Mouse (Mus musculus) CH12.LX (cell line): Measurements from ENCODE around the gene Syndig1. TPM values are rescaled to one million over a fixed set of nuclear protein-coding genes. Genes with fewer than 3 reads are reported as not detected.

Source experiments
- DNase-seq: peaks from one replicate; pipeline ENCODE4 v3.0.0-alpha.2; 2013; ENCODE audit errors: extremely low read depth
- H3K27ac ChIP-seq: 2 replicates; pipeline ENCODE4 v1.5.1; 2012; ENCODE audit warnings: low read depth, mild to moderate bottlenecking, control low read depth, moderate library complexity; ENCODE audit not compliant: insufficient read depth
- H3K27me3 ChIP-seq: replicated peaks from 2 replicates; pipeline ENCODE3; 2012; ENCODE audit warnings: inconsistent platforms
- H3K36me3 ChIP-seq, 2 experiments: replicated peaks in 1 of 2; 2 replicates each; pipeline versions ENCODE3 to v1.6.1; 2012; ENCODE audit warnings: inconsistent platforms in 1 of 2, low read length in 1 of 2, mild to moderate bottlenecking in 1 of 2, mixed read lengths in 1 of 2, moderate library complexity in 1 of 2; ENCODE audit not compliant: control insufficient read depth in 1 of 2, insufficient read depth in 1 of 2
- H3K4me1 ChIP-seq, 2 experiments: 2 replicates each; pipeline ENCODE4 v1.6.1; 2012; ENCODE audit warnings: inconsistent platforms in 1 of 2, moderate library complexity in 1 of 2; ENCODE audit not compliant: insufficient read depth in 2 of 2, control insufficient read depth in 1 of 2
- H3K4me2 ChIP-seq: 2 replicates; pipeline ENCODE4 v1.6.1; 2012; ENCODE audit warnings: low read depth, mild to moderate bottlenecking, control low read depth; ENCODE audit not compliant: poor library complexity, insufficient read depth, severe bottlenecking
- H3K4me3 ChIP-seq, 3 experiments: fragments of 150-350 bp in 1 of 3; sonication (generic) in 1 of 3; replicated peaks in 1 of 3; 2 replicates each; pipeline versions ENCODE3 to v1.5.1; 2011 to 2012; ENCODE audit warnings: low read depth in 2 of 3, low read length in 2 of 3, mild to moderate bottlenecking in 2 of 3, moderate library complexity in 2 of 3, control low read depth in 1 of 3, improper control_type of control experiment in 1 of 3, inconsistent platforms in 1 of 3, mixed read lengths in 1 of 3; ENCODE audit not compliant: poor library complexity in 1 of 3
- H3K79me2 ChIP-seq: replicated peaks from 2 replicates; pipeline ENCODE4 v1.6.1; 2012; ENCODE audit warnings: mild to moderate bottlenecking, moderate library complexity; ENCODE audit not compliant: control insufficient read depth, poor library complexity, insufficient read depth, severe bottlenecking; ENCODE audit errors: extremely low read depth
- H3K9ac ChIP-seq: 2 replicates; pipeline ENCODE4 v1.6.1; 2012; ENCODE audit warnings: low read depth, mild to moderate bottlenecking, control low read depth, moderate library complexity; ENCODE audit not compliant: insufficient read depth
- H3K9me3 ChIP-seq: replicated peaks from 2 replicates; pipeline ENCODE3; 2012; ENCODE audit warnings: low read length, inconsistent platforms, mixed read lengths
- BHLHE40 ChIP-seq: IDR thresholded peaks from 2 replicates; pipeline ENCODE4 v1.6.1; 2011; ENCODE audit warnings: mild to moderate bottlenecking, low read depth, low read length, improper control_type of control experiment
- CHD1 ChIP-seq: IDR thresholded peaks from 2 replicates; pipeline ENCODE4 v1.6.1; 2012; ENCODE audit warnings: low read depth, low read length, improper control_type of control experiment, inconsistent platforms
- ETS1 ChIP-seq: conservative IDR thresholded peaks from 2 replicates; pipeline ENCODE4 v1.6.1; 2012; ENCODE audit warnings: low read depth, mild to moderate bottlenecking, inconsistent platforms, low read length, improper control_type of control experiment, moderate library complexity
- GABPA ChIP-seq: IDR thresholded peaks from 2 replicates; pipeline ENCODE4 v1.6.1; 2012; ENCODE audit warnings: low read depth, low read length, improper control_type of control experiment, inconsistent platforms; ENCODE audit not compliant: insufficient replicate concordance
- JUN ChIP-seq: IDR thresholded peaks from 2 replicates; pipeline ENCODE4 v1.6.1; 2011; ENCODE audit warnings: low read depth, mild to moderate bottlenecking, low read length, improper control_type of control experiment, moderate library complexity; ENCODE audit not compliant: insufficient read depth
- KAT2A ChIP-seq: IDR thresholded peaks from 2 replicates; pipeline ENCODE4 v1.6.1; 2012; ENCODE audit warnings: low read length, improper control_type of control experiment, inconsistent platforms; ENCODE audit not compliant: insufficient replicate concordance
- MAFK ChIP-seq: IDR thresholded peaks from 2 replicates; pipeline ENCODE4 v1.6.1; 2011; ENCODE audit warnings: low read length, improper control_type of control experiment; ENCODE audit not compliant: insufficient replicate concordance
- MAZ ChIP-seq: IDR thresholded peaks from 2 replicates; pipeline ENCODE4 v1.6.1; 2012; ENCODE audit warnings: low read depth, mild to moderate bottlenecking, inconsistent platforms, low read length, improper control_type of control experiment, moderate library complexity
- MEF2A ChIP-seq: IDR thresholded peaks from 2 replicates; pipeline ENCODE4 v1.6.1; 2014; ENCODE audit warnings: low read depth, mild to moderate bottlenecking, inconsistent platforms, low read length, improper control_type of control experiment, borderline replicate concordance
- MXI1 ChIP-seq: IDR thresholded peaks from 2 replicates; pipeline ENCODE4 v1.6.1; 2011; ENCODE audit warnings: mild to moderate bottlenecking, low read depth, low read length, improper control_type of control experiment
- MYC ChIP-seq: IDR thresholded peaks from 2 replicates; pipeline ENCODE4 v1.6.1; 2011; ENCODE audit warnings: low read depth, mild to moderate bottlenecking, improper control_type of control experiment, low read length
- NELFE ChIP-seq: IDR thresholded peaks from 2 replicates; pipeline ENCODE4 v1.6.1; 2011; ENCODE audit warnings: low read depth, low read length, improper control_type of control experiment
- NRF1 ChIP-seq: IDR thresholded peaks from 2 replicates; pipeline ENCODE4 v1.6.1; 2014; ENCODE audit warnings: low read depth, mild to moderate bottlenecking, inconsistent platforms, low read length, improper control_type of control experiment, moderate library complexity
- PAX5 ChIP-seq: IDR thresholded peaks from 2 replicates; pipeline ENCODE4 v1.6.1; 2012; ENCODE audit warnings: low read length, inconsistent platforms, mixed read lengths
- POLR2A ChIP-seq: IDR thresholded peaks from 2 replicates; pipeline ENCODE4 v1.6.1; 2011; ENCODE audit warnings: low read depth, mild to moderate bottlenecking, improper control_type of control experiment, low read length
- POLR2AphosphoS2 ChIP-seq: IDR thresholded peaks from 2 replicates; pipeline ENCODE4 v1.6.1; 2011; ENCODE audit warnings: low read depth, low read length, improper control_type of control experiment
- RAD21 ChIP-seq: IDR thresholded peaks from 2 replicates; pipeline ENCODE4 v1.6.1; 2011; ENCODE audit warnings: low read depth, mild to moderate bottlenecking, low read length, improper control_type of control experiment, moderate library complexity
- RCOR1 ChIP-seq: conservative IDR thresholded peaks from 2 replicates; pipeline ENCODE4 v1.6.1; 2012; ENCODE audit warnings: low read depth, mild to moderate bottlenecking, inconsistent platforms, low read length, improper control_type of control experiment
- SMC3 ChIP-seq: IDR thresholded peaks from 2 replicates; pipeline ENCODE4 v1.6.1; 2011; ENCODE audit warnings: low read depth, low read length, improper control_type of control experiment
- ZMIZ1 ChIP-seq: IDR thresholded peaks from 2 replicates; pipeline ENCODE4 v1.6.1; 2012; ENCODE audit warnings: low read depth, mild to moderate bottlenecking, inconsistent platforms, low read length, improper control_type of control experiment
- dilution Hi-C: fragments of 300-500 bp; cut with MboI; formaldehyde crosslinking; loops from 2 replicates; pipeline ENCODE4 v1.14.3; 2020; ENCODE audit warnings: low sequenced_read_pairs; ENCODE audit not compliant: extremely low pct_unique_long_range_greater_than_20kb, extremely low pct_ligation_motif_present
- in situ Hi-C: fragments of 300-500 bp; cut with MboI; formaldehyde crosslinking; loops from 3 replicates; pipeline ENCODE4 v1.14.3; 2019; ENCODE audit warnings: low sequenced_read_pairs, low pct_ligation_motif_present, low pct_unique_long_range_greater_than_20kb, mixed read lengths
- polyA plus RNA-seq: library from polyadenylated mRNA; unstranded; fragments of >175 nt; gene quantifications from 2 replicates; pipeline ENCODE4 v1.2.1, GENCODE M21; 2012; ENCODE audit warnings: low read depth; ENCODE audit not compliant: insufficient read length
- total RNA-seq, 2 experiments: library from RNA; depleted of rRNA; stranded (reverse); fragments of 300-350 nt in 1 of 2; fragments of >200 nt in 1 of 2; gene quantifications; 2 replicates each; pipeline ENCODE4 v1.2.3; 2012 to 2014

Syndig1 gene
- total and polyA plus RNA-seq, 3 experiments, result not detected

DNA sequence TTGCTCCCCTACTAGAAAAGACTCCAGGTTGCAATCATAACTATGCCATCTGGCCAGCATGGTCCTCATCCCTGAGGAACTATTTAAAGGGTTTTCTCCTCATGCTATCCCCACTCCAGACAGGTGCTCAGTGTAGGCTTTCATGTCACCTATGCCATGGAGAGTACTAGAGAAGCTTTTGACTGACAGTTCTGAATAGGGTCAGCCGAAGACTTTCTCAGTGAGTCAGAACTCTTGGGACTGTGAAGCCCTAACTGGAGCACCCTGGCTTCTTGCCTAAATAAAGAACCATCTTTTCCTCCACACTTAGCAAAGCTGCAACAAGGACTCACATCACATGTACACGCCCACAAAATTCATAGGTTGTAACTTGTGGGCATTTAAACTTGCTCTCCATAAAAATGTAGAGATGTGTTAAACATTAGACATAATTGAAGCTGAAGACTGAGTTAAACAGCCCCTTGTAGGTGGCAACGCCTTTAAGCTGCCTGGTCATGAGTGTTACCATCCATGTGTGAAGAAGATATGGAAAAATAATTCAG lies 24.3 kb upstream of the Syndig1 start:
- H3K27ac ChIP-seq, result no peak overlapping the region
- in situ Hi-C loops, result no loop called here
- H3K27me3 ChIP-seq, result peaks cover 5% of the 10 kb centered on the region
- dilution Hi-C loops, result no loop called here
- no peaks in the 10 kb centered on the region for H3K79me2 ChIP-seq
- no peak for TF ChIP-seq SMC3
- no peak for TF ChIP-seq MXI1
- TF ChIP-seq MAFK, result no peak
- TF ChIP-seq MEF2A, result no peak
- TF ChIP-seq KAT2A, result no peak
- TF ChIP-seq POLR2A, result no peak
- TF ChIP-seq BHLHE40, result no peak
- TF ChIP-seq CHD1, result no peak
- no peak for TF ChIP-seq MAZ
- TF ChIP-seq MYC, result no peak
- H3K4me1 ChIP-seq, result no peaks in the 10 kb centered on the region
- no peaks in the 10 kb centered on the region for H3K9me3 ChIP-seq
- no peak overlapping the region for H3K4me2 ChIP-seq
- no peak overlapping the region for H3K9ac ChIP-seq
- no peaks in the 10 kb centered on the region for H3K36me3 ChIP-seq
- H3K4me3 ChIP-seq, result no peak overlapping the region
- no peak for DNase-seq

DNA sequence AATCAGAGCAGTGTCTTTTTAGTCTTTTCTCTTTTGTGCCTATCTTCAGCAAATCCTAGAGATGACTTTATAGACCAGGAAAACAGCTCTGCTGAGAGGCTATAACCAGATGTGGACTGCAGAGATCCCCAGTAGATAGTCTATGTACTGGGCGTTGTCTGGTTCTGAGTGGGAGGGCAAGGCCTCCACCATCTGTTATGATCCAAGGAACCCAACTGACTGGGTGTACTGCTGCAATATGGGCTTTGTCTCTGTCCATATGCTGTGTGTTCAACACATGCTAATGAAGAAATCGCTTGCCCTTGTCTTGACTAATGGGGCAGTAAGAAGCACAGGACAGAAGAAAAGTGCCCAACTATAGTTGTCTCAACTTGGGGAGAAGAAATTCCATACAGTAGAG lies 23.8 kb upstream of the Syndig1 start:
- Histone ChIP-seq H3K4me3 (no peak overlapping the region), H3K27ac (no peak overlapping the region), H3K9me3 (no peaks in the 10 kb centered on the region), H3K4me2 (no peak overlapping the region), H3K9ac (no peak overlapping the region), H3K36me3 (no peaks in the 10 kb centered on the region), H3K4me1 (no peaks in the 10 kb centered on the region), H3K79me2 (no peaks in the 10 kb centered on the region), H3K27me3 (peaks cover 5% of the 10 kb centered on the region)
- no peak for TF ChIP-seq RCOR1
- no peak for TF ChIP-seq CHD1
- no peak for TF ChIP-seq POLR2AphosphoS2
- no peak for TF ChIP-seq NELFE
- in situ Hi-C loops, result no loop called here
- dilution Hi-C loops, result no loop called here
- DNase-seq, result no peak

DNA sequence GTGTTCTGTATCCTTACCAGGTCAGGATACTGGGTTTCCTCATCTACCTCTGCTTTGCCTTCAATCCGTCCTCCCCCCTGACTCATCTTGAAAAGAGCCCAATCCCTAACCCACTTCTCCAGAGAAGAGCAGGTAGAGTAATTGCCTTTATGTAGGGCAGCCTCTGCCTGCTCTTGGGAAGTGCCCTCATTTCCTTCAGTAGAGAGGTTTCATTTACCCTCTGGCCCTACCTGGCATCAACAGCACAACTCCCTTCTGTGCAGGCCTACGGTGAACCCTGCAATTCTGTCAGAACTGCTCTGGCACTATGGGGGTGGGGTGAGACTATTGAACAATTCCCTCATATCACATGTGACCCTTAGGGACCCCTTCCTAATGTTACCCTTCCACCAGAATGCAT lies 16.1 kb upstream of the Syndig1 start:
- in situ Hi-C loops, result no loop called here
- H3K4me3 ChIP-seq, result no peak overlapping the region
- no peaks in the 10 kb centered on the region for H3K9me3 ChIP-seq
- no peaks in the 10 kb centered on the region for H3K4me1 ChIP-seq
- H3K9ac ChIP-seq, result no peak overlapping the region
- no peak for TF ChIP-seq BHLHE40
- TF ChIP-seq RAD21, result no peak
- no peak for TF ChIP-seq GABPA
- no peak for TF ChIP-seq NRF1
- TF ChIP-seq ETS1, result no peak
- TF ChIP-seq PAX5, result no peak
- no peak for TF ChIP-seq ZMIZ1
- no peak for TF ChIP-seq JUN
- dilution Hi-C loops, result no loop called here
- no peaks in the 10 kb centered on the region for H3K79me2 ChIP-seq
- DNase-seq, result no peak
- no peak overlapping the region for H3K27ac ChIP-seq
- no peaks in the 10 kb centered on the region for H3K36me3 ChIP-seq
- H3K4me2 ChIP-seq, result no peak overlapping the region
- H3K27me3 ChIP-seq, result no peaks in the 10 kb centered on the region
